Mouse (Mus musculus): Measurements from ENCODE around the gene Btf3. TPM values are rescaled to one million over a fixed set of nuclear protein-coding genes. Genes with fewer than 3 reads are reported as not detected.

Gene Btf3
- polyA plus RNA-seq, 1 experiment from 2014 or later: 661 TPM

DNA sequence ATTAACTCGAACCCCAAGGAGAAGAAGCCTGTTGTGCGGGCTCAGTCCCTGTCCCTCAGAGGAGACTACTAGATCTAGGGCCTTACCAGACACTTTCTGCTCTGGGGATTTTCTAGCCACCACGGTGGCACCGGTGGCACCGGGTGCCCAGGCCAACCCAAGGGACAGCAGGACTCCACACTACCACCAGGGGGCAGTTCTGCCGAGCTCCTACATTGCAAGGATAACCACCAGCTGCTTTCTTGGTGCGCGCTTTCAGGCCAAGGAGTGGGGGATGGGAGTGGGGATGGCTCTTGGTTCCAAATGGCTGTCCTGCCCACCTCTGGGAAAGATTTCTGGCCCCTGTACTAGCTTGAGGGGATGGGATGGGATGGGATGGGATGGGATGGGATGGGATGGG is 34.7 kb upstream of the Btf3 start:
- no peak overlapping the region for H3K9ac ChIP-seq (ENCODE audit: low read length)
- H3K36me3 ChIP-seq (ENCODE audit: control insufficient read depth, insufficient read depth, low read length): no peaks in the 10 kb centered on the region
- no peak overlapping the region for H3K27ac ChIP-seq (ENCODE audit: low read length)
- H3K4me3 ChIP-seq (ENCODE audit: low read length): no peak overlapping the region
- H3K4me2 ChIP-seq (ENCODE audit: low read depth, low read length): no peak overlapping the region
- peaks cover 23% of the 10 kb centered on the region for H3K4me1 ChIP-seq (replicated peaks; ENCODE audit: control insufficient read depth, insufficient read depth, low read length)
- no peaks in the 10 kb centered on the region for H3K9me3 ChIP-seq (ENCODE audit: control insufficient read depth, low read length)
- WGBS: 13% methylated on average over 8 of the region's 8 CpGs
- peaks cover 62% of the 10 kb centered on the region for H3K27me3 ChIP-seq (ENCODE audit: control insufficient read depth, insufficient read depth, low read depth, low read length)
- ATAC-seq (ENCODE audit: low read depth): no peak

DNA sequence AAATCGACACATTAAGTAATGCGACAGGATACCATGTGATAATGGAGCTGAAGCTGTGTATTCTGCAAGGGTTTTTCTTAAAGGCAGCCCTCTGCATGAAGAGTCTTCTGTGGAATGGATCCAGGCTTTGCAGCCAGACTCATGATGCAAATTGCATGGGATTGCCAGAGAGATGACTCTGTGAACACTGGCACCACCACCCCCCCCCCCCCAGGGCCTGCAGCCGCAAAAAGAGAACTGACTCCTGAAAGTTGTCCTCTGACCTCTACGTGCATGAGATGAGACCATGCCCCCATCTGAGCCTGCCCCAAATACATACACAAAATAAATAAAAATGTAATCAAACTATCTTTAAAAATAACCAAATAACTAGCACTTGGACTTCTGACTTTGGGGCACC is 32.7 kb upstream of the Btf3 start:
- peaks cover 9% of the 10 kb centered on the region for H3K4me1 ChIP-seq (replicated peaks; ENCODE audit: control insufficient read depth, insufficient read depth, low read length)

GRCm38 (mm10) chr13:98340506-98340905 is 23.7 kb upstream of the Btf3 start:
- Histone ChIP-seq H3K9ac (ENCODE audit: low read length) (no peak overlapping the region), H3K36me3 (ENCODE audit: control insufficient read depth, insufficient read depth, low read length) (no peaks in the 10 kb centered on the region), H3K4me2 (ENCODE audit: low read depth, low read length) (no peak overlapping the region), H3K27me3 (ENCODE audit: control insufficient read depth, insufficient read depth, low read depth, low read length) (no peaks in the 10 kb centered on the region; the same call in 1 of the 2 replicates), H3K27ac (ENCODE audit: low read length) (no peak overlapping the region), H3K9me3 (ENCODE audit: control insufficient read depth, low read length) (no peaks in the 10 kb centered on the region), H3K4me3 (ENCODE audit: low read length) (no peak overlapping the region), H3K4me1 (replicated peaks; ENCODE audit: control insufficient read depth, insufficient read depth, low read length) (no peaks in the 10 kb centered on the region)
- ATAC-seq (ENCODE audit: low read depth): no peak
- WGBS: 67% methylated on average over 5 of the region's 5 CpGs

More for the DNA sequence above, 32.7 kb upstream of the Btf3 start:
- Histone ChIP-seq H3K27ac (ENCODE audit: low read length) (no peak overlapping the region), H3K4me2 (ENCODE audit: low read depth, low read length) (no peak overlapping the region), H3K4me3 (ENCODE audit: low read length) (no peak overlapping the region), H3K9me3 (ENCODE audit: control insufficient read depth, low read length) (no peaks in the 10 kb centered on the region), H3K9ac (ENCODE audit: low read length) (no peak overlapping the region), H3K27me3 (ENCODE audit: control insufficient read depth, insufficient read depth, low read depth, low read length) (peaks cover 48% of the 10 kb centered on the region), H3K36me3 (ENCODE audit: control insufficient read depth, insufficient read depth, low read length) (no peaks in the 10 kb centered on the region)
- no peak for ATAC-seq (ENCODE audit: low read depth)
- 60% methylated on average over 4 of the region's 4 CpGs for WGBS

GRCm38 (mm10) chr13:98336205-98336604 is 19.4 kb upstream of the Btf3 start:
- no peak overlapping the region for H3K27ac ChIP-seq (ENCODE audit: low read length)

DNA sequence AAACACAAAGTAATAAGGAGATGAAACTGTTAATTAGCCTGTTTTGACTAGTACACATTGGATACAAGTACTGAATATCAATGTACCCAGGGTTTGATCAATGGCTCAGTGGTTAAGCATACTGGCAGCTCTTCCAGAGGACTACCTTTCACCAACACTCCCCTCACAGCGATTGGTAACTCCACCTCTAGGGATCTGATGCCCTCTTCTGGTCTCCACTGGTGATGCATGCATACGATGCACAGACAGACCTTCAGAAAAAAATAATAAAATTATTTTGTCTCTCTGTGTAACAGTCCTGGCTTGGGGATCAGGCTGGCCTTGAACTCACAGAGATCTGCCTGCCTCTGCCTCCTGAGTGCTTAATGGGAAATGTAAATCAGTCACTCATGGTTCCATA is 15.3 kb upstream of the Btf3 start:
- 41% methylated on average over 2 of the region's 2 CpGs for WGBS
- H3K4me3 ChIP-seq (ENCODE audit: low read length): no peak overlapping the region
- no peaks in the 10 kb centered on the region for H3K4me1 ChIP-seq (replicated peaks; ENCODE audit: control insufficient read depth, insufficient read depth, low read length)
- H3K9ac ChIP-seq (ENCODE audit: low read length): no peak overlapping the region
- no peak overlapping the region for H3K4me2 ChIP-seq (ENCODE audit: low read depth, low read length)
- no peaks in the 10 kb centered on the region for H3K9me3 ChIP-seq (ENCODE audit: control insufficient read depth, low read length)
- no peaks in the 10 kb centered on the region for H3K36me3 ChIP-seq (ENCODE audit: control insufficient read depth, insufficient read depth, low read length)
- no peak for ATAC-seq (ENCODE audit: low read depth)
- no peak overlapping the region for H3K27ac ChIP-seq (ENCODE audit: low read length)
- H3K27me3 ChIP-seq (ENCODE audit: control insufficient read depth, insufficient read depth, low read depth, low read length): no peaks in the 10 kb centered on the region

More at GRCm38 (mm10) chr13:98336205-98336604, 19.4 kb upstream of the Btf3 start:
- WGBS: 95% methylated on average over 1 of the region's 1 CpGs
- no peak for ATAC-seq (ENCODE audit: low read depth)
- no peak overlapping the region for H3K9ac ChIP-seq (ENCODE audit: low read length)
- no peaks in the 10 kb centered on the region for H3K27me3 ChIP-seq (ENCODE audit: control insufficient read depth, insufficient read depth, low read depth, low read length)
- H3K4me1 ChIP-seq (replicated peaks; ENCODE audit: control insufficient read depth, insufficient read depth, low read length): no peaks in the 10 kb centered on the region
- H3K36me3 ChIP-seq (ENCODE audit: control insufficient read depth, insufficient read depth, low read length): no peaks in the 10 kb centered on the region
- H3K4me3 ChIP-seq (ENCODE audit: low read length): no peak overlapping the region
- no peaks in the 10 kb centered on the region for H3K9me3 ChIP-seq (ENCODE audit: control insufficient read depth, low read length)
- H3K4me2 ChIP-seq (ENCODE audit: low read depth, low read length): no peak overlapping the region

GRCm38 (mm10) chr13:98325034-98325433 is 8.2 kb upstream of the Btf3 start:
- Histone ChIP-seq H3K27me3 (ENCODE audit: control insufficient read depth, insufficient read depth, low read depth, low read length) (no peaks in the 10 kb centered on the region), H3K4me1 (replicated peaks; ENCODE audit: control insufficient read depth, insufficient read depth, low read length) (no peaks in the 10 kb centered on the region), H3K4me3 (ENCODE audit: low read length) (no peak overlapping the region), H3K9ac (ENCODE audit: low read length) (no peak overlapping the region), H3K27ac (ENCODE audit: low read length) (no peak overlapping the region), H3K36me3 (ENCODE audit: control insufficient read depth, insufficient read depth, low read length) (no peaks in the 10 kb centered on the region), H3K4me2 (ENCODE audit: low read depth, low read length) (no peak overlapping the region), H3K9me3 (ENCODE audit: control insufficient read depth, low read length) (no peaks in the 10 kb centered on the region)
- ATAC-seq (ENCODE audit: low read depth): no peak
- WGBS: 84% methylated on average over 11 of the region's 11 CpGs

DNA sequence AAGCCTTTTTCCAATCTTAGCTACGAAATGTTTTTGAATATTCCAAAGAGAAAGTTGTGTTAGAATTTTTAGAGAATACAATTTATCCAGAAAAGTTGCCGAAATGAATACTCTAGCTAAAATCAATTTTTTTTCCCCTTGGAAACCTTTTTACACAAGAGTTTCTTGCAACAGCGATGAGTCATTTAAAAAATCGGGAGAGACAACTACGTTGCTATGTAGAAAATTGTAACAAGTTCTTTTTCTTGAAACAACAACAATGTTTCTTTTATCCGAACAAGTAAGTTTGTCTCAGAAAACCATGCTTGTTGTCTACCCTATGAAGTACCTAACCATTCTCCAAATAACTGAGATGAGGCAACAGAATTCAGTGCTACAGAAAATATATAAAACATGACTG is 1.1 kb upstream of the Btf3 start:
- Histone ChIP-seq H3K36me3 (ENCODE audit: control insufficient read depth, insufficient read depth, low read length) (peaks cover 9% of the 10 kb centered on the region), H3K9ac (ENCODE audit: low read length) (no peak overlapping the region), H3K27me3 (ENCODE audit: control insufficient read depth, insufficient read depth, low read depth, low read length) (no peaks in the 10 kb centered on the region), H3K27ac (ENCODE audit: low read length) (no peak overlapping the region), H3K4me1 (replicated peaks; ENCODE audit: control insufficient read depth, insufficient read depth, low read length) (peaks cover 16% of the 10 kb centered on the region), H3K9me3 (ENCODE audit: control insufficient read depth, low read length) (no peaks in the 10 kb centered on the region), H3K4me2 (ENCODE audit: low read depth, low read length) (peak overlapping the region; percentile 75; the same call in 1 of the 2 replicates), H3K4me3 (ENCODE audit: low read length) (no peak overlapping the region)
- no peak for ATAC-seq (ENCODE audit: low read depth)
- WGBS: 86% methylated on average over 6 of the region's 6 CpGs

- H3K4me3 ChIP-seq (ENCODE audit: low read length): peak overlapping the region; percentile 95
- H3K4me2 ChIP-seq (ENCODE audit: low read depth, low read length): peak overlapping the region; percentile 75
- peaks cover 16% of the 10 kb centered on the region for H3K4me1 ChIP-seq (replicated peaks; ENCODE audit: control insufficient read depth, insufficient read depth, low read length)
- 2% methylated on average over 16 of the region's 16 CpGs for WGBS
- no peaks in the 10 kb centered on the region for H3K9me3 ChIP-seq (ENCODE audit: control insufficient read depth, low read length)
- ATAC-seq (ENCODE audit: low read depth): peak; percentile 23
- H3K27me3 ChIP-seq (ENCODE audit: control insufficient read depth, insufficient read depth, low read depth, low read length): no peaks in the 10 kb centered on the region
- H3K9ac ChIP-seq (ENCODE audit: low read length): peak overlapping the region; percentile 99
- H3K36me3 ChIP-seq (ENCODE audit: control insufficient read depth, insufficient read depth, low read length): peaks cover 13% of the 10 kb centered on the region
- peak overlapping the region; percentile 81 for H3K27ac ChIP-seq (ENCODE audit: low read length)
Observed at GRCm38 (mm10) chr13:98317246-98317677, 456 bp upstream of the Btf3 start.

DNA sequence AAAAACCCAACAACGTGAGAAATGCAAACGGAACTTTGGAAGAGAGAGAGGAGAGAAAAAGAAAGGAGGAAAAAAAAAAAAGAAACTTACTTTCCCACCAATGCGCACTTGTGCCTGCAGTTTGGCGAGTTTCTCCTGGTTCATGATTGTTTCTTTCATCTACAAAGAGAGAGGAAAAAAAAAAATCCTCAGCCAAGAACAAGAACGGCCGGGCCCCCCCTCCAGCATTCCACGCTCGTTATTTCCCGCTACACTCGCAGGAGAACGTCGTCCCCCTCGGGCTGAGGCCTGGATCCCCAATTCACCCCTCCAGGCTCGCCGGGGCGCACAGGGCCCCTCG is 696 bp downstream of the Btf3 start:
- H3K36me3 ChIP-seq (ENCODE audit: control insufficient read depth, insufficient read depth, low read length): peaks cover 24% of the 10 kb centered on the region
- no peak for ATAC-seq (ENCODE audit: low read depth)
- H3K27me3 ChIP-seq (ENCODE audit: control insufficient read depth, insufficient read depth, low read depth, low read length): no peaks in the 10 kb centered on the region
- H3K4me3 ChIP-seq (ENCODE audit: low read length): peak overlapping the region; percentile 95
- H3K4me1 ChIP-seq (replicated peaks; ENCODE audit: control insufficient read depth, insufficient read depth, low read length): peaks cover 16% of the 10 kb centered on the region
- H3K9ac ChIP-seq (ENCODE audit: low read length): peak overlapping the region; percentile 99
- peak overlapping the region; percentile 85 for H3K4me2 ChIP-seq (ENCODE audit: low read depth, low read length)
- H3K27ac ChIP-seq (ENCODE audit: low read length): peak overlapping the region; percentile 81
- 0% methylated on average over 17 of the region's 17 CpGs for WGBS
- no peaks in the 10 kb centered on the region for H3K9me3 ChIP-seq (ENCODE audit: control insufficient read depth, low read length)

DNA sequence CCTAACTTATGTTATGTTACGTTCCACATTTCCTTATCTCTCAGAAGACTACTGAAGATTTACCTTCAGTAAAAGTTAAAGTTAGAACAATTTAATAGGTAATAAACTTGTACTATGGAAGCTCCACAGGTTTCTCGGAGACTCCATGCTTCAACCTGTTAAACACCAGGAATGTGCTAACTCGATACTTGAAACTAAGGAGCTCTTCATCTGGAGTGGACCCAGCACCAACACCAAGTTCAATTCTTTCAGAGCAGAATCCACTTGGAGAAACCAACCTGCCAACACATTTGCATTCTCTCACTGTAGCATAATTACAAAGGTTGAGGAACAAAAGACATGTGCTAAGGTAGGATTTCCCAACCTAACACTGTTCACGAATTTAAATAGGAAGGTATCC is 1.7 kb downstream of the Btf3 start:
- no peak overlapping the region for H3K9ac ChIP-seq (ENCODE audit: low read length)
- no peaks in the 10 kb centered on the region for H3K27me3 ChIP-seq (ENCODE audit: control insufficient read depth, insufficient read depth, low read depth, low read length)
- H3K4me1 ChIP-seq (replicated peaks; ENCODE audit: control insufficient read depth, insufficient read depth, low read length): peaks cover 16% of the 10 kb centered on the region
- ATAC-seq (ENCODE audit: low read depth): no peak
- no peaks in the 10 kb centered on the region for H3K9me3 ChIP-seq (ENCODE audit: control insufficient read depth, low read length)
- peak overlapping the region; percentile 85 for H3K4me2 ChIP-seq (ENCODE audit: low read depth, low read length)
- 44% methylated on average over 4 of the region's 4 CpGs for WGBS
- H3K4me3 ChIP-seq (ENCODE audit: low read length): peak overlapping the region; percentile 6; the same call in 1 of the 2 replicates
- no peak overlapping the region for H3K27ac ChIP-seq (ENCODE audit: low read length)
- H3K36me3 ChIP-seq (ENCODE audit: control insufficient read depth, insufficient read depth, low read length): peaks cover 34% of the 10 kb centered on the region

All from lung, embryonic 16.5 days (tissue).